Mouse (Mus musculus) stomach, postnatal 0 days (tissue): ENCODE measurements around the gene Lrig2.

ENCODE experiments used
- CTCF ChIP-seq: IDR thresholded peaks from 2 replicates; pipeline ENCODE4 v1.5.1; 2016; ENCODE audit warnings: antibody characterized with exemption, low read depth, mild to moderate bottlenecking, moderate library complexity
- EP300 ChIP-seq: optimal IDR thresholded peaks from 2 replicates; pipeline ENCODE3; 2016; ENCODE audit warnings: antibody characterized with exemption

- TF ChIP-seq CTCF (no peak), EP300 (no peak)
These were observed 10.8 kb downstream of the Lrig2 start for GRCm38 (mm10) chr3:104500881-104501280.
